Mouse (Mus musculus): ENCODE data around the gene Acox3.

Acox3 gene

DNA sequence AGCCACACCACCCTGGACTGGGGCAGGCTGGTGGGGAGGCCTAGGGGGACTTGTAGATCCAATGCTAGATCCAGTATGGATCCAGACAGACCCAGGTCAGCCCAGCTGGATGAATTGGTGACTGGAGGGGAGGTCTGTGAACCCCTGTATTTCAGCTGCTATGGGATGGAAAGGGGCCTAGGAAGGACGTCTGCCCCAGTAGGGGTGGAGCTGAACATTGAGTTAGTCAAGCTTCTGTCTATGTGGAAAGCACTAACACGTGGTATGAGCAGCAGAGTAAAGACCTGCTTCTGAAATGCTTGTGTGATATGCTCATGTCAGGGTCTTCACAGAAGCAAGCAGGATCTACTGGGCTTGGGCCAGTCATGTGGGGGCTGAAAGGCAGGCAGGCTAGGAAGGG, 65.4 kb downstream of the Acox3 start:
- in situ Hi-C loops (cut with MboI, MseI) = no loop called here

DNA sequence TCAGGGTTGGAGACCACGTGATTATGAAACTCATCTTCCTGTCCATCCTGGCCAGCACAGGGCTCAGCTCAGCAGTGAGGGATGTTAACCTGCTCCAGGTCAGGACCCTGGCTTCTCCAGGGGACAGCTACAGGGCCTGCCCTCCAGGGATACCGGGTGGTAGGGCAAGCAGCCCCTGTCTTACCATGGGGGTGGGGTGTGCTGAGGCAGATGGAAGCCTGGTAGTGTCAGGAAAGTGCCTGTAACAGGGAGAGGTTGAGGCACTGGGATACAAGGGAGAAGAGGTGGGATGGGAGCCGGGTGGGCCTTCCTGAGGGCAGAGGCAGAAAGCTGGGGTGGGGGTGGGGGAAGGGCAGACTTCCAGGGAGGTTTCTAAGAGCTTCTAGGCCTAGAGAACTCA, 69.5 kb downstream of the Acox3 start:
- in situ Hi-C loops (cut with MboI, MseI) = no loop called here

DNA sequence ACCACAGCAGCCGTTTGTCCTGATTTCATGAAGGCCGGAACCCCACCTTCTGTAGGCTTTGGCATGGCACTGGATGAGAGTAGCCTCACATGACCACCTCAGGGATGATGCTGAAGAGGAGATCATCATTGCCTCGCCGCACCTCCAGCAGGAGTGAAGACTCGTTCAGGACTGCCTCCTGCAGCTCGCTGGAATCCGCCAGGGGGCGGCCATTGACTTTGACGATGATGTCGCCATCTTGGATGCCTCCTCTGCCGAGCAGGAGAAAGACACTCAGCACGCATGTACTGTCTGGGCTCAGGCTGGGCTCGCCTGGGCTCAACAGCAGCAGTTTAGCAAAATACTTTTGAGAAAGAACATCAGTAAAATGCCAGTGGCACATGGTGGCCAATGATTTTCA, 70.0 kb downstream of the Acox3 start:
- in situ Hi-C loops (cut with MboI, MseI) = no loop called here

- in situ Hi-C loops (cut with MboI, MseI) = no loop called here
Observed at GRCm38 (mm10) chr5:35653743-35654395, 71.0 kb downstream of the Acox3 start.

- in situ Hi-C loops (cut with MboI, MseI) = no loop called here
Observed at GRCm38 (mm10) chr5:35655753-35656485, 73.1 kb downstream of the Acox3 start.

GRCm38 (mm10) chr5:35659503-35659902, 76.7 kb downstream of the Acox3 start:
- in situ Hi-C loops (cut with MboI, MseI) = no loop called here

DNA sequence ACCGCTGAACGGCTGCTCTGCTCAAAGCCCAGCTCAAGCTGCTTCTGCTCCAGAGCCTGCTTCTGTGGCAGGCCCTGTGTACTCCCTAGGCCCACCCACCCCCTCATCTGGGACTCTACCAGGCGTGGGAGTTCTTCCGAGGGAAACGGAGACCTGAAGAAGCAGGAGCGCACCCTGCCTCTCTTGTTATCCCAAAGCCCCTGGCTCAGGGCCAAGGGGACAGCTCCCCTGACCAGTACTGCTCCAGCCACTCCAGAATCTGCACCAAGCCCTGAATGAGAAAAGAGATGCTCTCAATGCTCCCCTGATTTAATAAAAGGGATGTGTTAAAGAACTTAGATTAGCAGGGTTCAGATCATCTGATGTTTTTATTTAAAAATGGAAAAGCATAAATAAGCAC, 78.4 kb downstream of the Acox3 start:
- in situ Hi-C loops (cut with MboI, MseI) = no loop called here

DNA sequence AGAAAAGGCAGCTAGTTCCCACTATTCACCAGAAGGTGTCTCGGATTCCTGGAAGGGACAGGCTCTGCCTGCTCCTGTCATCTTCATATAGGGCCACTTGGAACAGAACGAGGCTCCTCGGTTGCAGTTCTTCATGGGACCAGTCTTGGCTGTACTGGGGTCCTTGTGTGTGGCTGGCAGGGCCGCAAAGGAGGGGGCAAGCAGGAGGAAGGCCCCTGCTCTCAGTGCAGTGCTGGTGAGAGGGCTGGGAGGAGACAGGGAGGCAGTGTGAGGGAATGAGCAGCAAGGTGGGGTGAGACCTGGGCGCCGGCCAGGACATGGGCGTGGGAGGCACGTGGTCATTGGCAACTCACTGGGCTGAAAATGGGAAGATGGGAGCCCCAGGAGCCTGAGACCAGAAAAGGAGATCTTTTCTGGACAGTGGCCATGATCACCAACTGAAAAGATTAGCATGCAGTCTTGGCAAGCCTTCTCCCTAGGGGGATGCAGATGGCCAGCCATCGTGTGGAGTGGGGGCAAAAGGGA, 79.2 kb downstream of the Acox3 start:
- in situ Hi-C loops (cut with MboI, MseI) = no loop called here

All from T-helper 2 cell (primary cell).